ENCODE assay signal across 21 mouse cellular contexts in genomic region chr13:81402191-81402590, GRCm38 (mm10).
DNase-seq lines count a peak whose midpoint lies in the region; ATAC-seq lines count a peak whose summit lies in the region.
"Had no signal": no experiment of that assay in that cellular context is flagged by ENCODE, and none has a peak within 500 bp of the region (broad histone marks: within the 10 kb centered on the region; RNA-seq: fewer than 3 reads in every experiment).

No protein-coding gene starts in this region.

- H3K27me3 ChIP-seq in intestine, embryonic 16.5 days (replicated peaks; ENCODE audit: control insufficient read depth, insufficient read depth, low read length): no peaks in the 10 kb centered on the region
- H3K27me3 ChIP-seq: CH12.LX; embryonic facial prominence, embryonic 12.5 days; forebrain, embryonic 13.5 days; forebrain, embryonic 15.5 days had no signal

- intact Hi-C loops in left cerebral cortex, postnatal 10 days (cut with DNase I): no loop called here

- WGBS in macrophage (ENCODE audit: missing documents): 91% methylated on average over 2 of the region's 2 CpGs
- 61% methylated on average over 2 of the region's 2 CpGs for WGBS in intestine, embryonic 16.5 days

- DNase-seq in 3T3-L1 (ENCODE audit: low read depth, low spot score): peak; percentile 8
- DNase-seq in Muller cell, postnatal 12 days (ENCODE audit: inconsistent ontology term): peak; percentile 45
- peak; percentile 51 for DNase-seq in retina, embryonic 14.5 days (ENCODE audit: low spot score)
- no peak for DNase-seq in left cerebral cortex, postnatal 10 days (ENCODE audit: extremely low spot score in 1 of 2, low spot score in 2 of 2)
- DNase-seq in neural tube, embryonic 10.5 days (ENCODE audit: extremely low spot score, low spot score): no peak
- no peak for DNase-seq in lung, adult 18-20 months
- DNase-seq: adrenal gland, postnatal 10 days; adrenal gland, postnatal 25 days; B cell, adult 2 months; cerebellum, adult 11-12 months; cerebellum, adult 9-10 months; embryo, embryonic 11 days; forebrain, postnatal 0 days had no signal

- no peaks in the 10 kb centered on the region for H3K79me2 ChIP-seq in macrophage (ENCODE audit: inconsistent target)

- no peak for ATAC-seq in intestine, embryonic 16.5 days
- ATAC-seq: CD4-positive, CD25-positive, alpha-beta regulatory T cell, adult 4 months; forebrain, embryonic 13.5 days; forebrain, embryonic 15.5 days had no signal

- no peak overlapping the region for H3K4me2 ChIP-seq in intestine, embryonic 16.5 days (ENCODE audit: low read depth, low read length)
- H3K4me2 ChIP-seq: embryonic facial prominence, embryonic 12.5 days; forebrain, embryonic 13.5 days; forebrain, embryonic 15.5 days had no signal

- no peaks in the 10 kb centered on the region for H3K9me3 ChIP-seq in intestine, embryonic 16.5 days (ENCODE audit: control insufficient read depth, low read length)
- H3K9me3 ChIP-seq: embryonic facial prominence, embryonic 12.5 days; forebrain, embryonic 13.5 days; forebrain, embryonic 15.5 days; G1E had no signal

- no peak overlapping the region for H3K4me3 ChIP-seq in macrophage (ENCODE audit: inconsistent target)
- H3K4me3 ChIP-seq in intestine, embryonic 16.5 days (ENCODE audit: low read length): no peak overlapping the region
- H3K4me3 ChIP-seq: embryonic facial prominence, embryonic 12.5 days; forebrain, embryonic 13.5 days; forebrain, embryonic 15.5 days had no signal

- peak overlapping the region; percentile 48 for H3K27ac ChIP-seq in macrophage
- no peak overlapping the region for H3K27ac ChIP-seq in intestine, embryonic 16.5 days (ENCODE audit: low read length)
- H3K27ac ChIP-seq: embryonic facial prominence, embryonic 12.5 days; forebrain, embryonic 13.5 days; forebrain, embryonic 15.5 days had no signal

- H3K9ac ChIP-seq in intestine, embryonic 16.5 days (ENCODE audit: low read depth, low read length): no peak overlapping the region
- H3K9ac ChIP-seq: embryonic facial prominence, embryonic 12.5 days; forebrain, embryonic 13.5 days; forebrain, embryonic 15.5 days; forebrain, postnatal 0 days had no signal

- no peaks in the 10 kb centered on the region for H3K4me1 ChIP-seq in intestine, embryonic 16.5 days (ENCODE audit: control insufficient read depth, insufficient read depth, low read length)
- H3K4me1 ChIP-seq: embryonic facial prominence, embryonic 12.5 days; forebrain, embryonic 13.5 days; forebrain, embryonic 15.5 days had no signal

- H3K36me3 ChIP-seq in macrophage (ENCODE audit: inconsistent target): no peaks in the 10 kb centered on the region
- H3K36me3 ChIP-seq in intestine, embryonic 16.5 days (ENCODE audit: control insufficient read depth, insufficient read depth, low read length): no peaks in the 10 kb centered on the region
- H3K36me3 ChIP-seq: embryonic facial prominence, embryonic 12.5 days; forebrain, embryonic 15.5 days; G1E had no signal

Comparison
In these comparisons a context has a peak if more than half of its experiments do, and no peak if none do; other contexts are left out.
1. DNase-seq: peak in 3T3-L1 (single experiment), Muller cell, postnatal 12 days (single experiment) and retina, embryonic 14.5 days (single experiment); none in left cerebral cortex, postnatal 10 days (0 of 2), neural tube, embryonic 10.5 days (single experiment) and lung, adult 18-20 months (0 of 2).